Mouse (Mus musculus) small intestine, adult 2 months (tissue): ENCODE measurements around the gene Pi4k2a.

ENCODE experiments used
- CTCF ChIP-seq: fragments of 200-500 bp; IDR thresholded peaks from 2 replicates; pipeline ENCODE4 v1.5.1; 2012; ENCODE audit warnings: low read depth, mild to moderate bottlenecking, control low read depth, inconsistent platforms, low read length, moderate library complexity, mixed read lengths; ENCODE audit not compliant: insufficient replicate concordance, insufficient read length; ENCODE audit errors: extremely low read depth
- POLR2A ChIP-seq: fragments of 200-500 bp; IDR thresholded peaks from 2 replicates; pipeline ENCODE4 v1.6.1; 2012; ENCODE audit warnings: low read depth, mild to moderate bottlenecking, control low read depth, inconsistent platforms, low read length, moderate library complexity

DNA sequence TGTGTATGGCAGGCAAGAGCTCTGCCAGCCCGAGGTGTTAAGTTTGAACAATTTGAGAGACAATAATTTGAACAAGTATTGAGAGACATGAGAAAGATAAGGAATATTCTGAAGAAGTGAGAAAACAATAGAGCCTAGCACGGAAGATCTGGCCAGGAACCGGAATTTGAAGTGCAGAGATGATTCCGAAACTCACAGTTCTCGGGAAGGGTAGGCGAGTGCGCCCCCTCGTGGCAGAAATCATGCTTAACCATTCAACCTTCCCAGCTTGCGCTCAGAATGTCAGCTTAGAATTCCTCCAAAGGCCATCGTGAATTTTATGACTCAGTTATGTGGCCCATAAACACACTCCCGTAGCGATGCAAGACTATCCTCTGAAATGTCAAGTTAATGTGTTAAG is 75.9 kb downstream of the Pi4k2a start:
- peak; percentile 95 for TF ChIP-seq CTCF
- no peak for TF ChIP-seq POLR2A
